Mouse (Mus musculus): ENCODE measurements around the gene Glul. TPM values are rescaled to one million over a fixed set of nuclear protein-coding genes. Genes with fewer than 3 reads are reported as not detected.
A peak's percentile ranks its signal among the peaks of the same experiment; 100 is the strongest.

Glul gene
- polyA plus RNA-seq, 1 experiment from 2014 or later = 310 TPM

DNA sequence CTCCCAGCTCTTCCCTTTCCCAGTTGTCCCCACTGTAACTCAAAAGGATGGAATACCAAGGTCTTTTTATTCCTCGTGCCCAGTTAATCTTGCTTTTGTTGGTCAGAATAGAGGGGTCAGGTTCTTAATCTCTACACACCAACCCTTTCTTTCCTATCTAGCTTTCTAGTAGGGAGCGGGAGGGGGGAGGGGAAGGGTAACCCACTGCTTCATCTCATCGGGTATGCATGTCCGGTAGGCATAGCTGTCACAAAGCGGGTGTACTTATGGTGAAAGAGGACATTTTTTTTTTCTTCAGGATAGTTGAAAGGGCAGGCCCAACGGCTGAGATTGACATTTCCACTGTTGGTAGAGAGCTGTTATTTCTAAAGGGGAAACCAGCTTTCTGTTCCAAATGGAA, 8.5 kb downstream of the Glul start:
- 67% methylated on average over 6 of the region's 6 CpGs for WGBS (ENCODE audit: insufficient replicate concordance)
- 0 out of 2 replicates have a peak overlapping the region, but pooled peaks have one; percentile 52 for H3K27ac ChIP-seq (ENCODE audit: low read depth)
- TF ChIP-seq CTCF (IDR thresholded peaks at IDR 0.05; ENCODE audit: low read depth) (no peak), EP300 (IDR thresholded peaks at IDR 0.05; ENCODE audit: low read depth) (no peak)

GRCm38 (mm10) chr1:153908741-153909140, 9.0 kb downstream of the Glul start:
- H3K36me3 ChIP-seq (replicated peaks; ENCODE audit: insufficient read depth, low read length) = peaks cover 68% of the 10 kb centered on the region

More for the DNA sequence above, 8.5 kb downstream of the Glul start:
- no peak for ATAC-seq
- Histone ChIP-seq H3K9me3 (ENCODE audit: low read length) (no peaks in the 10 kb centered on the region), H3K4me3 (ENCODE audit: low read depth, low read length) (no peak overlapping the region), H3K36me3 (replicated peaks; ENCODE audit: insufficient read depth, low read length) (peaks cover 72% of the 10 kb centered on the region), H3K4me1 (ENCODE audit: insufficient read depth) (peaks cover 21% of the 10 kb centered on the region), H3K4me2 (ENCODE audit: low read depth, low read length) (no peak overlapping the region), H3K27me3 (ENCODE audit: insufficient read depth, low read length) (no peaks in the 10 kb centered on the region), H3K9ac (replicated peaks) (no peak overlapping the region)
- no peak for DNase-seq

GRCm38 (mm10) chr1:153909213-153909962, 9.6 kb downstream of the Glul start:
- Histone ChIP-seq H3K36me3 (replicated peaks; ENCODE audit: insufficient read depth, low read length) (peaks cover 62% of the 10 kb centered on the region), H3K4me1 (ENCODE audit: insufficient read depth) (peaks cover 21% of the 10 kb centered on the region), H3K27me3 (ENCODE audit: insufficient read depth, low read length) (no peaks in the 10 kb centered on the region), H3K27ac (ENCODE audit: low read depth) (peak overlapping the region; percentile 74), H3K9me3 (ENCODE audit: low read length) (no peaks in the 10 kb centered on the region), H3K9ac (replicated peaks) (no peak overlapping the region), H3K4me2 (ENCODE audit: low read depth, low read length) (peak overlapping the region; percentile 29; the same call in 1 of the 2 replicates), H3K4me3 (ENCODE audit: low read depth, low read length) (no peak overlapping the region)
- peak; percentile 26 for ATAC-seq
- peak; percentile 58 for DNase-seq
- TF ChIP-seq EP300 (IDR thresholded peaks at IDR 0.05; ENCODE audit: low read depth) (peak; percentile 59), CTCF (IDR thresholded peaks at IDR 0.05; ENCODE audit: low read depth) (no peak)
- 42% methylated on average over 10 of the region's 10 CpGs for WGBS (ENCODE audit: insufficient replicate concordance)

More at GRCm38 (mm10) chr1:153908741-153909140, 9.0 kb downstream of the Glul start:
- DNase-seq (no peak), ATAC-seq (no peak)
- WGBS (ENCODE audit: insufficient replicate concordance) = 84% methylated on average over 4 of the region's 4 CpGs
- no peak overlapping the region for H3K4me3 ChIP-seq (ENCODE audit: low read depth, low read length)
- 0 out of 2 replicates have a peak overlapping the region, but pooled peaks have one; percentile 19 for H3K4me2 ChIP-seq (ENCODE audit: low read depth, low read length)
- no peak overlapping the region for H3K9ac ChIP-seq (replicated peaks)
- H3K27me3 ChIP-seq (ENCODE audit: insufficient read depth, low read length) = no peaks in the 10 kb centered on the region
- no peaks in the 10 kb centered on the region for H3K9me3 ChIP-seq (ENCODE audit: low read length)
- TF ChIP-seq EP300 (IDR thresholded peaks at IDR 0.05; ENCODE audit: low read depth) = no peak
- no peak for TF ChIP-seq CTCF (IDR thresholded peaks at IDR 0.05; ENCODE audit: low read depth)
- H3K4me1 ChIP-seq (ENCODE audit: insufficient read depth) = peaks cover 21% of the 10 kb centered on the region
- H3K27ac ChIP-seq (ENCODE audit: low read depth) = peak overlapping the region; percentile 52; the same call in 1 of the 2 replicates

DNA sequence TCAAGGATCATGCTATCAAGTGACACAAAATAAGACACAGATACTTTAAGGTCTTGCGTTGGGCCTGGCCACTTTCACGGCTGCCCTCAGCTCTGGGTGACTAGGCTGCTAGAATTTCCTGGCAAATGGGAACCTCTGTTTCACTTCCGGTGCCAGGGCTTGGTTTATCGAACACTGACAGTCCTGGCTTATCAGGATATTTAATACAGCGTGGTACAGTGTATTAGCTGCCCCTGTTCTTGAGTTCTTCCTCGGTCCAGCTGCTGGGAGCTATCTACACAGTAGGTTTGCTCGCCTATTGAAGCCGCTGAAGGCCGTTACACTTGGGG, 10.2 kb downstream of the Glul start:
- 53% methylated on average over 9 of the region's 9 CpGs for WGBS (ENCODE audit: insufficient replicate concordance)
- Histone ChIP-seq H3K4me1 (ENCODE audit: insufficient read depth) (peaks cover 21% of the 10 kb centered on the region), H3K27ac (ENCODE audit: low read depth) (peak overlapping the region; percentile 74), H3K4me2 (ENCODE audit: low read depth, low read length) (0 out of 2 replicates have a peak overlapping the region, but pooled peaks have one; percentile 29), H3K4me3 (ENCODE audit: low read depth, low read length) (no peak overlapping the region), H3K9me3 (ENCODE audit: low read length) (no peaks in the 10 kb centered on the region), H3K9ac (replicated peaks) (no peak overlapping the region), H3K36me3 (replicated peaks; ENCODE audit: insufficient read depth, low read length) (peaks cover 56% of the 10 kb centered on the region), H3K27me3 (ENCODE audit: insufficient read depth, low read length) (no peaks in the 10 kb centered on the region)
- DNase-seq (no peak), ATAC-seq (peak; percentile 62)
- TF ChIP-seq EP300 (IDR thresholded peaks at IDR 0.05; ENCODE audit: low read depth) (peak; percentile 70), CTCF (IDR thresholded peaks at IDR 0.05; ENCODE audit: low read depth) (no peak)

DNA sequence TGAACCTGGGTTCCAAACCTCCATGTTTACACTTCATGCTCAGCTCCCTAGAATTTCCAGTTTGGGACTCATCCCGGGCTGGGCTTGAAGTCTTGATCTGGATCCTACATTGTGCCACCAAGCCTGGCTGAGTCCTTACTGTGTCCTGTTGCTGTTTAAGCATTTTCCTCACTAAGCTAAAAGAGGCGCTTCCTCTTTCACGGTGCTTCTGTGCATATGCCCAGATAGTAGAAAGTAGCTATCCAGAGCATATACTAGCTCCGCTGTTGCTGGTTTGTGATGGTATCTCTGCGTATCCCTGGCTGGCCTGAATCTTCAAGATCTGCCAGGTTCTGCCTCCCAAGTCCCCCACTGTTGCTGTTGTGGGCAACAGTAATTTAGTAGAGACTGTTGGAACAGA, 10.7 kb downstream of the Glul start:
- peaks cover 51% of the 10 kb centered on the region for H3K36me3 ChIP-seq (replicated peaks; ENCODE audit: insufficient read depth, low read length)
- 47% methylated on average over 5 of the region's 5 CpGs for WGBS (ENCODE audit: insufficient replicate concordance)
- DNase-seq = no peak

GRCm38 (mm10) chr1:153911276-153911795, 11.6 kb downstream of the Glul start:
- DNase-seq = no peak
- Histone ChIP-seq H3K9me3 (ENCODE audit: low read length) (no peaks in the 10 kb centered on the region), H3K27ac (ENCODE audit: low read depth) (no peak overlapping the region), H3K36me3 (replicated peaks; ENCODE audit: insufficient read depth, low read length) (peaks cover 42% of the 10 kb centered on the region), H3K4me2 (ENCODE audit: low read depth, low read length) (no peak overlapping the region), H3K9ac (replicated peaks) (no peak overlapping the region), H3K27me3 (ENCODE audit: insufficient read depth, low read length) (no peaks in the 10 kb centered on the region), H3K4me1 (ENCODE audit: insufficient read depth) (peaks cover 21% of the 10 kb centered on the region), H3K4me3 (ENCODE audit: low read depth, low read length) (no peak overlapping the region)
- TF ChIP-seq EP300 (IDR thresholded peaks at IDR 0.05; ENCODE audit: low read depth) (no peak), CTCF (IDR thresholded peaks at IDR 0.05; ENCODE audit: low read depth) (no peak)
- no peak for ATAC-seq
- WGBS (ENCODE audit: insufficient replicate concordance) = 86% methylated on average over 6 of the region's 6 CpGs

More for the DNA sequence above, 10.7 kb downstream of the Glul start:
- TF ChIP-seq CTCF (IDR thresholded peaks at IDR 0.05; ENCODE audit: low read depth) = no peak
- TF ChIP-seq EP300 (IDR thresholded peaks at IDR 0.05; ENCODE audit: low read depth) = no peak
- no peaks in the 10 kb centered on the region for H3K27me3 ChIP-seq (ENCODE audit: insufficient read depth, low read length)
- ATAC-seq = peak; percentile 31
- no peak overlapping the region for H3K4me2 ChIP-seq (ENCODE audit: low read depth, low read length)
- H3K4me3 ChIP-seq (ENCODE audit: low read depth, low read length) = no peak overlapping the region
- H3K9me3 ChIP-seq (ENCODE audit: low read length) = no peaks in the 10 kb centered on the region
- H3K4me1 ChIP-seq (ENCODE audit: insufficient read depth) = peaks cover 21% of the 10 kb centered on the region
- peak overlapping the region; percentile 74 for H3K27ac ChIP-seq (ENCODE audit: low read depth)
- H3K9ac ChIP-seq (replicated peaks) = no peak overlapping the region
